10 mouse cellular contexts compared by ENCODE assay signal in genomic region chr10:70484568-70485286, GRCm38 (mm10). TPM values are rescaled to one million over a fixed set of nuclear protein-coding genes. Genes with fewer than 3 reads are reported as not detected.
DNase-seq lines count a peak whose midpoint lies in the region; ATAC-seq and TF ChIP-seq lines count a peak whose summit lies in the region.
"Had no signal": no experiment of that assay in that cellular context is flagged by ENCODE, and none has a peak within 500 bp of the region (broad histone marks: within the 10 kb centered on the region; RNA-seq: fewer than 3 reads in every experiment).

No protein-coding gene starts in this region.

- no peak for TF ChIP-seq CTCF in kidney, postnatal 0 days (IDR thresholded peaks at IDR 0.05; ENCODE audit: low read depth)
- no peak for TF ChIP-seq CTCF in liver, postnatal 0 days (IDR thresholded peaks at IDR 0.05; ENCODE audit: low read depth)

- ATAC-seq in kidney, postnatal 0 days (replicated peaks; ENCODE audit: low FRiP score, low read depth) = no peak
- peak; percentile 88 for ATAC-seq in forebrain, embryonic 13.5 days
- peak; percentile 89 for ATAC-seq in midbrain, embryonic 13.5 days
- ATAC-seq in liver, postnatal 0 days = no peak

- H3K9ac ChIP-seq in kidney, postnatal 0 days (ENCODE audit: low read depth, low read length) = no peak overlapping the region
- H3K9ac ChIP-seq in forebrain, embryonic 13.5 days = no peak overlapping the region
- peak overlapping the region; percentile 24 for H3K9ac ChIP-seq in midbrain, embryonic 13.5 days (replicated peaks)
- no peak overlapping the region for H3K9ac ChIP-seq in liver, postnatal 0 days (replicated peaks)
- H3K9ac ChIP-seq: heart, embryonic 13.5 days had no signal

- H3K27me3 ChIP-seq in kidney, postnatal 0 days (ENCODE audit: insufficient read depth, low read length) = no peaks in the 10 kb centered on the region
- H3K27me3 ChIP-seq in embryonic facial prominence, embryonic 10.5 days (replicated peaks; ENCODE audit: low read depth, poor library complexity, severe bottlenecking) = no peaks in the 10 kb centered on the region
- no peaks in the 10 kb centered on the region for H3K27me3 ChIP-seq in forebrain, embryonic 13.5 days
- H3K27me3 ChIP-seq in midbrain, embryonic 13.5 days = no peaks in the 10 kb centered on the region
- no peaks in the 10 kb centered on the region for H3K27me3 ChIP-seq in liver, postnatal 0 days (ENCODE audit: insufficient read depth, low read length)
- H3K27me3 ChIP-seq: heart, embryonic 13.5 days had no signal

- H3K36me3 ChIP-seq in kidney, postnatal 0 days (ENCODE audit: insufficient read depth, low read length) = no peaks in the 10 kb centered on the region
- H3K36me3 ChIP-seq in embryonic facial prominence, embryonic 10.5 days (replicated peaks) = no peaks in the 10 kb centered on the region
- H3K36me3 ChIP-seq in forebrain, embryonic 13.5 days (ENCODE audit: poor library complexity, severe bottlenecking) = peaks cover 3% of the 10 kb centered on the region; the same call in 1 of the 2 replicates
- H3K36me3 ChIP-seq in midbrain, embryonic 13.5 days = peaks cover 9% of the 10 kb centered on the region
- H3K36me3 ChIP-seq in liver, postnatal 0 days (replicated peaks; ENCODE audit: insufficient read depth, low read length) = no peaks in the 10 kb centered on the region

- 29% methylated on average over 7 of the region's 7 CpGs for WGBS in kidney, postnatal 0 days
- whole genome bisulfite sequencing in embryonic facial prominence, embryonic 10.5 days = 34% methylated on average over 7 of the region's 7 CpGs
- WGBS in forebrain, embryonic 13.5 days = 7% methylated on average over 7 of the region's 7 CpGs
- WGBS in midbrain, embryonic 13.5 days = 5% methylated on average over 7 of the region's 7 CpGs
- WGBS in liver, postnatal 0 days (ENCODE audit: insufficient replicate concordance) = 38% methylated on average over 7 of the region's 7 CpGs

- TF ChIP-seq EP300 in liver, postnatal 0 days (IDR thresholded peaks at IDR 0.05; ENCODE audit: low read depth) = no peak

- peak overlapping the region; percentile 18; the same call in 1 of the 2 replicates for H3K4me2 ChIP-seq in kidney, postnatal 0 days (ENCODE audit: low read length)
- H3K4me2 ChIP-seq in forebrain, embryonic 13.5 days = peak overlapping the region; percentile 39
- peak overlapping the region; percentile 46 for H3K4me2 ChIP-seq in midbrain, embryonic 13.5 days (replicated peaks)
- H3K4me2 ChIP-seq in liver, postnatal 0 days (ENCODE audit: low read depth, low read length) = no peak overlapping the region
- H3K4me2 ChIP-seq: heart, embryonic 13.5 days had no signal

- peaks cover 3% of the 10 kb centered on the region; the same call in 1 of the 2 replicates for H3K4me1 ChIP-seq in kidney, postnatal 0 days (replicated peaks; ENCODE audit: insufficient read depth, low read length)
- peaks cover 10% of the 10 kb centered on the region; the same call in 1 of the 2 replicates for H3K4me1 ChIP-seq in embryonic facial prominence, embryonic 10.5 days
- H3K4me1 ChIP-seq in forebrain, embryonic 13.5 days = peaks cover 14% of the 10 kb centered on the region
- H3K4me1 ChIP-seq in midbrain, embryonic 13.5 days (replicated peaks) = peaks cover 24% of the 10 kb centered on the region
- H3K4me1 ChIP-seq in liver, postnatal 0 days (ENCODE audit: insufficient read depth) = no peaks in the 10 kb centered on the region

- H3K9me3 ChIP-seq in kidney, postnatal 0 days (replicated peaks; ENCODE audit: low read length) = no peaks in the 10 kb centered on the region
- no peaks in the 10 kb centered on the region for H3K9me3 ChIP-seq in embryonic facial prominence, embryonic 10.5 days
- H3K9me3 ChIP-seq in forebrain, embryonic 13.5 days (replicated peaks) = no peaks in the 10 kb centered on the region
- H3K9me3 ChIP-seq in midbrain, embryonic 13.5 days = no peaks in the 10 kb centered on the region
- no peaks in the 10 kb centered on the region for H3K9me3 ChIP-seq in liver, postnatal 0 days (ENCODE audit: low read length)
- H3K9me3 ChIP-seq: heart, embryonic 13.5 days had no signal

- DNase-seq in kidney, postnatal 0 days (ENCODE audit: low spot score) = peak; percentile 78
- DNase-seq in kidney, postnatal 10 days = no peak
- DNase-seq in embryonic facial prominence, embryonic 10.5 days (ENCODE audit: low spot score) = no peak
- DNase-seq in liver, postnatal 0 days = no peak
- no peak for DNase-seq in adrenal gland, adult 8-10 months
- DNase-seq: layer of hippocampus, postnatal 36 days had no signal

- no peak overlapping the region for H3K4me3 ChIP-seq in kidney, postnatal 0 days (replicated peaks; ENCODE audit: low read depth, low read length)
- 0 out of 2 replicates have a peak overlapping the region, but pooled peaks have one; percentile 11 for H3K4me3 ChIP-seq in embryonic facial prominence, embryonic 10.5 days
- H3K4me3 ChIP-seq in forebrain, embryonic 13.5 days = 0 out of 2 replicates have a peak overlapping the region, but pooled peaks have one; percentile 0
- 0 out of 2 replicates have a peak overlapping the region, but pooled peaks have one; percentile 5 for H3K4me3 ChIP-seq in midbrain, embryonic 13.5 days (replicated peaks)
- no peak overlapping the region for H3K4me3 ChIP-seq in liver, postnatal 0 days (ENCODE audit: low read depth, low read length)
- H3K4me3 ChIP-seq: heart, embryonic 13.5 days had no signal

- H3K27ac ChIP-seq in kidney, postnatal 0 days = peak overlapping the region; percentile 44
- H3K27ac ChIP-seq in embryonic facial prominence, embryonic 10.5 days (replicated peaks) = 0 out of 2 replicates have a peak overlapping the region, but pooled peaks have one; percentile 35
- H3K27ac ChIP-seq in forebrain, embryonic 13.5 days = peak overlapping the region; percentile 73
- H3K27ac ChIP-seq in midbrain, embryonic 13.5 days = peak overlapping the region; percentile 86
- no peak overlapping the region for H3K27ac ChIP-seq in liver, postnatal 0 days (ENCODE audit: low read depth)
- H3K27ac ChIP-seq: heart, embryonic 13.5 days; macrophage had no signal

RNA-seq across cellular contexts. Expression of gene Fam13c, which starts 44.4 kb away (rescaled TPM):
- polyA plus RNA-seq in kidney, postnatal 0 days (2015; fragmentation: Nextera tagmentation; extraction: Ambion mirVana) = 5.5 and 6.2 TPM in 2 replicates
- 5.4 and 8.5 TPM in 2 replicates for polyA plus RNA-seq in embryonic facial prominence, embryonic 10.5 days (2016; fragmentation: Nextera tagmentation; extraction: Ambion mirVana)
- 20.2 and 21.1 TPM in 2 replicates for polyA plus RNA-seq in forebrain, embryonic 13.5 days (2015; fragmentation: Nextera tagmentation; extraction: Ambion mirVana)
- 31.1 and 31.5 TPM in 2 replicates for polyA plus RNA-seq in midbrain, embryonic 13.5 days (2015; fragmentation: Nextera tagmentation; extraction: Ambion mirVana)
- polyA plus RNA-seq in liver, postnatal 0 days (2015; fragmentation: Nextera tagmentation; extraction: Ambion mirVana) = 0.17 and 0.22 TPM in 2 replicates
- total RNA-seq in adrenal gland, adult 8-10 months (2022) = 10 to 100 TPM; 14.9 to 49.2 (median 28.9) TPM
- polyA plus RNA-seq: macrophage had no signal

Comparison
In these comparisons a context has a peak if more than half of its experiments do, and no peak if none do; other contexts are left out.
1. ATAC-seq: peak in forebrain, embryonic 13.5 days (single experiment) and midbrain, embryonic 13.5 days (single experiment); none in kidney, postnatal 0 days (single experiment) and liver, postnatal 0 days (single experiment).
2. H3K4me3 ChIP-seq: peak in embryonic facial prominence, embryonic 10.5 days (single experiment), forebrain, embryonic 13.5 days (single experiment) and midbrain, embryonic 13.5 days (single experiment); none in kidney, postnatal 0 days (single experiment) and liver, postnatal 0 days (single experiment).